Mouse (Mus musculus): Measurements from ENCODE around the gene Amz2.

The Amz2 gene

GRCm38 (mm10) chr11:109425392-109426271 is at the start of gene Amz2:
Gene Amz2, plus strand, starts transcription at chr11:109425946.
- H3K36me3 ChIP-seq (ENCODE audit: control insufficient read depth, insufficient read depth, low read length, poor library complexity, severe bottlenecking), result no peaks in the 10 kb centered on the region; the same call in 1 of the 2 replicates
- no peaks in the 10 kb centered on the region for H3K27me3 ChIP-seq (ENCODE audit: control insufficient read depth, insufficient read depth, low read length, poor library complexity, severe bottlenecking)
- peak; percentile 100 for DNase-seq (ENCODE audit: low read depth, low spot score)

- Histone ChIP-seq H3K36me3 (ENCODE audit: control insufficient read depth, insufficient read depth, low read length, poor library complexity, severe bottlenecking) (no peaks in the 10 kb centered on the region), H3K27me3 (ENCODE audit: control insufficient read depth, insufficient read depth, low read length, poor library complexity, severe bottlenecking) (no peaks in the 10 kb centered on the region)
- DNase-seq (ENCODE audit: low read depth, low spot score), result no peak
Measured at GRCm38 (mm10) chr11:109376484-109377143, 49.1 kb upstream of the Amz2 start.

- Histone ChIP-seq H3K36me3 (ENCODE audit: control insufficient read depth, insufficient read depth, low read length, poor library complexity, severe bottlenecking) (no peaks in the 10 kb centered on the region), H3K27me3 (ENCODE audit: control insufficient read depth, insufficient read depth, low read length, poor library complexity, severe bottlenecking) (no peaks in the 10 kb centered on the region)
- peak; percentile 32 for DNase-seq (ENCODE audit: low read depth, low spot score)
Measured at GRCm38 (mm10) chr11:109377477-109377876, 48.3 kb upstream of the Amz2 start.

- Histone ChIP-seq H3K27me3 (ENCODE audit: control insufficient read depth, insufficient read depth, low read length, poor library complexity, severe bottlenecking) (no peaks in the 10 kb centered on the region), H3K36me3 (ENCODE audit: control insufficient read depth, insufficient read depth, low read length, poor library complexity, severe bottlenecking) (no peaks in the 10 kb centered on the region)
- no peak for DNase-seq (ENCODE audit: low read depth, low spot score)
Measured at GRCm38 (mm10) chr11:109378051-109378450, 47.7 kb upstream of the Amz2 start.

GRCm38 (mm10) chr11:109380662-109381061 is 45.1 kb upstream of the Amz2 start:
- peak; percentile 75 for DNase-seq (ENCODE audit: low read depth, low spot score)
- H3K36me3 ChIP-seq (ENCODE audit: control insufficient read depth, insufficient read depth, low read length, poor library complexity, severe bottlenecking), result no peaks in the 10 kb centered on the region
- no peaks in the 10 kb centered on the region for H3K27me3 ChIP-seq (ENCODE audit: control insufficient read depth, insufficient read depth, low read length, poor library complexity, severe bottlenecking)

GRCm38 (mm10) chr11:109385296-109385695 is 40.5 kb upstream of the Amz2 start:
- no peaks in the 10 kb centered on the region for H3K36me3 ChIP-seq (ENCODE audit: control insufficient read depth, insufficient read depth, low read length, poor library complexity, severe bottlenecking)
- no peaks in the 10 kb centered on the region for H3K27me3 ChIP-seq (ENCODE audit: control insufficient read depth, insufficient read depth, low read length, poor library complexity, severe bottlenecking)
- DNase-seq (ENCODE audit: low read depth, low spot score), result no peak

GRCm38 (mm10) chr11:109389046-109389445 is 36.7 kb upstream of the Amz2 start:
- H3K27me3 ChIP-seq (ENCODE audit: control insufficient read depth, insufficient read depth, low read length, poor library complexity, severe bottlenecking), result no peaks in the 10 kb centered on the region
- DNase-seq (ENCODE audit: low read depth, low spot score), result no peak

GRCm38 (mm10) chr11:109391200-109391599 is 34.5 kb upstream of the Amz2 start:
- DNase-seq (ENCODE audit: low read depth, low spot score), result no peak
- Histone ChIP-seq H3K36me3 (ENCODE audit: control insufficient read depth, insufficient read depth, low read length, poor library complexity, severe bottlenecking) (no peaks in the 10 kb centered on the region; the same call in none of the 2 replicates), H3K27me3 (ENCODE audit: control insufficient read depth, insufficient read depth, low read length, poor library complexity, severe bottlenecking) (no peaks in the 10 kb centered on the region)

More at GRCm38 (mm10) chr11:109389046-109389445, 36.7 kb upstream of the Amz2 start:
- H3K36me3 ChIP-seq (ENCODE audit: control insufficient read depth, insufficient read depth, low read length, poor library complexity, severe bottlenecking), result no peaks in the 10 kb centered on the region

- H3K27me3 ChIP-seq (ENCODE audit: control insufficient read depth, insufficient read depth, low read length, poor library complexity, severe bottlenecking), result no peaks in the 10 kb centered on the region
- DNase-seq (ENCODE audit: low read depth, low spot score), result no peak
- H3K36me3 ChIP-seq (ENCODE audit: control insufficient read depth, insufficient read depth, low read length, poor library complexity, severe bottlenecking), result no peaks in the 10 kb centered on the region; the same call in none of the 2 replicates
Measured at GRCm38 (mm10) chr11:109391760-109392159, 34.0 kb upstream of the Amz2 start.

- no peaks in the 10 kb centered on the region for H3K27me3 ChIP-seq (ENCODE audit: control insufficient read depth, insufficient read depth, low read length, poor library complexity, severe bottlenecking)
- no peak for DNase-seq (ENCODE audit: low read depth, low spot score)
- H3K36me3 ChIP-seq (ENCODE audit: control insufficient read depth, insufficient read depth, low read length, poor library complexity, severe bottlenecking), result no peaks in the 10 kb centered on the region; the same call in none of the 2 replicates
Measured at GRCm38 (mm10) chr11:109392601-109393000, 33.1 kb upstream of the Amz2 start.

- Histone ChIP-seq H3K36me3 (ENCODE audit: control insufficient read depth, insufficient read depth, low read length, poor library complexity, severe bottlenecking) (peaks cover 2% of the 10 kb centered on the region), H3K27me3 (ENCODE audit: control insufficient read depth, insufficient read depth, low read length, poor library complexity, severe bottlenecking) (no peaks in the 10 kb centered on the region)
- no peak for DNase-seq (ENCODE audit: low read depth, low spot score)
Measured at GRCm38 (mm10) chr11:109394758-109395157, 31.0 kb upstream of the Amz2 start.

GRCm38 (mm10) chr11:109395291-109395690 is 30.5 kb upstream of the Amz2 start:
- Histone ChIP-seq H3K36me3 (ENCODE audit: control insufficient read depth, insufficient read depth, low read length, poor library complexity, severe bottlenecking) (peaks cover 3% of the 10 kb centered on the region), H3K27me3 (ENCODE audit: control insufficient read depth, insufficient read depth, low read length, poor library complexity, severe bottlenecking) (no peaks in the 10 kb centered on the region)
- no peak for DNase-seq (ENCODE audit: low read depth, low spot score)

GRCm38 (mm10) chr11:109406431-109406830 is 19.3 kb upstream of the Amz2 start:
- no peak for DNase-seq (ENCODE audit: low read depth, low spot score)

GRCm38 (mm10) chr11:109410197-109410980 is 15.4 kb upstream of the Amz2 start:
- Histone ChIP-seq H3K27me3 (ENCODE audit: control insufficient read depth, insufficient read depth, low read length, poor library complexity, severe bottlenecking) (no peaks in the 10 kb centered on the region), H3K36me3 (ENCODE audit: control insufficient read depth, insufficient read depth, low read length, poor library complexity, severe bottlenecking) (no peaks in the 10 kb centered on the region)
- no peak for DNase-seq (ENCODE audit: low read depth, low spot score)

More at GRCm38 (mm10) chr11:109406431-109406830, 19.3 kb upstream of the Amz2 start:
- Histone ChIP-seq H3K27me3 (ENCODE audit: control insufficient read depth, insufficient read depth, low read length, poor library complexity, severe bottlenecking) (no peaks in the 10 kb centered on the region), H3K36me3 (ENCODE audit: control insufficient read depth, insufficient read depth, low read length, poor library complexity, severe bottlenecking) (no peaks in the 10 kb centered on the region; the same call in 1 of the 2 replicates)
